Mouse (Mus musculus): Measurements from ENCODE around the gene Hist1h2bg. TPM values are rescaled to one million over a fixed set of nuclear protein-coding genes. Genes with fewer than 3 reads are reported as not detected.
A peak's percentile ranks its signal among the peaks of the same experiment; 100 is the strongest.

The Hist1h2bg gene
- polyA plus RNA-seq, 1 experiment from 2014 or later = 1.3 TPM

GRCm38 (mm10) chr13:23592614-23593013, 21.4 kb downstream of the Hist1h2bg start:
- DNase-seq (ENCODE audit: low spot score) (no peak), ATAC-seq (no peak)
- TF ChIP-seq CTCF (IDR thresholded peaks at IDR 0.05) (no peak), EP300 (IDR thresholded peaks at IDR 0.05) (no peak)
- Histone ChIP-seq H3K27me3 (replicated peaks; ENCODE audit: insufficient read depth, low read length) (no peaks in the 10 kb centered on the region), H3K4me2 (replicated peaks; ENCODE audit: low read depth, low read length) (no peak overlapping the region), H3K27ac (ENCODE audit: low read length) (no peak overlapping the region; the same call in 1 of the 2 replicates), H3K9ac (replicated peaks; ENCODE audit: low read depth) (no peak overlapping the region), H3K36me3 (ENCODE audit: insufficient read depth, low read length) (no peaks in the 10 kb centered on the region), H3K9me3 (ENCODE audit: low read length) (no peaks in the 10 kb centered on the region), H3K4me1 (ENCODE audit: insufficient read depth, low read depth, low read length) (no peaks in the 10 kb centered on the region), H3K4me3 (ENCODE audit: low read depth, low read length) (no peak overlapping the region)
- WGBS = 64% methylated on average over 7 of the region's 7 CpGs

- WGBS = 50% methylated on average over 5 of the region's 5 CpGs
- no peak overlapping the region for H3K4me2 ChIP-seq (replicated peaks; ENCODE audit: low read depth, low read length)
- H3K36me3 ChIP-seq (ENCODE audit: insufficient read depth, low read length) = no peaks in the 10 kb centered on the region
- no peaks in the 10 kb centered on the region for H3K4me1 ChIP-seq (ENCODE audit: insufficient read depth, low read depth, low read length)
- peak; percentile 83 for ATAC-seq
- no peaks in the 10 kb centered on the region for H3K27me3 ChIP-seq (replicated peaks; ENCODE audit: insufficient read depth, low read length)
- peak overlapping the region; percentile 57 for H3K27ac ChIP-seq (ENCODE audit: low read length)
- peak; percentile 62; the same call in 1 of the 2 replicates for TF ChIP-seq EP300 (IDR thresholded peaks at IDR 0.05)
- no peak for TF ChIP-seq CTCF (IDR thresholded peaks at IDR 0.05)
- no peak overlapping the region for H3K9ac ChIP-seq (replicated peaks; ENCODE audit: low read depth)
- H3K4me3 ChIP-seq (ENCODE audit: low read depth, low read length) = no peak overlapping the region
- no peaks in the 10 kb centered on the region for H3K9me3 ChIP-seq (ENCODE audit: low read length)
- peak; percentile 50 for DNase-seq (ENCODE audit: low spot score)
These were observed 22.0 kb downstream of the Hist1h2bg start for GRCm38 (mm10) chr13:23593051-23593770.

DNA sequence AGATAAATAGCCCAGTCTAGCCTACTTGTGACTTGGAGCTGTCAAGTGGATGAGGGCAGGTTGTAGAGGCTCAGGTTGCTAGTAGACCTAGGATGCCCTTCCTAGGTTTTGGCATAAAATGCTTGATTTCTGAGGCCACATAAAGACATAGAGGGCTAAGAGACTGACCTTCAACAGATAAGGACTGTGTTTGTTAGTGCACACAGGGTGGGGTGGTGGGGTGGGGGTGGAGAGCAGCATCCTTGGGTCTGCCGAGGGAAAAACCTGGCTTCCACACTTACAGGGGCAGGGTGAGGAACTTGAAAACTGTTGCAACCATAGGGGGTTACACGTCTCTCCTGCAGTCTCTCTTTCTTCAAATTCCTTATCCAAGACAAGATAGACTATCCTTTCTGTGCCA, 24.0 kb downstream of the Hist1h2bg start:
- no peak overlapping the region for H3K4me3 ChIP-seq (ENCODE audit: low read depth, low read length)
- no peaks in the 10 kb centered on the region for H3K27me3 ChIP-seq (replicated peaks; ENCODE audit: insufficient read depth, low read length)
- H3K9me3 ChIP-seq (ENCODE audit: low read length) = no peaks in the 10 kb centered on the region
- H3K36me3 ChIP-seq (ENCODE audit: insufficient read depth, low read length) = no peaks in the 10 kb centered on the region
- no peak for TF ChIP-seq CTCF (IDR thresholded peaks at IDR 0.05)
- TF ChIP-seq EP300 (IDR thresholded peaks at IDR 0.05) = no peak
- H3K4me1 ChIP-seq (ENCODE audit: insufficient read depth, low read depth, low read length) = no peaks in the 10 kb centered on the region
- ATAC-seq (no peak), DNase-seq (ENCODE audit: low spot score) (no peak)
- H3K9ac ChIP-seq (replicated peaks; ENCODE audit: low read depth) = no peak overlapping the region
- no peak overlapping the region for H3K27ac ChIP-seq (ENCODE audit: low read length)
- 81% methylated on average over 2 of the region's 2 CpGs for WGBS
- H3K4me2 ChIP-seq (replicated peaks; ENCODE audit: low read depth, low read length) = no peak overlapping the region

GRCm38 (mm10) chr13:23595622-23596372, 24.6 kb downstream of the Hist1h2bg start:
- no peak for DNase-seq (ENCODE audit: low spot score)
- H3K9ac ChIP-seq (replicated peaks; ENCODE audit: low read depth) = no peak overlapping the region
- H3K27ac ChIP-seq (ENCODE audit: low read length) = no peak overlapping the region
- 79% methylated on average over 7 of the region's 7 CpGs for WGBS
- H3K27me3 ChIP-seq (replicated peaks; ENCODE audit: insufficient read depth, low read length) = no peaks in the 10 kb centered on the region
- ATAC-seq = no peak
- H3K4me3 ChIP-seq (ENCODE audit: low read depth, low read length) = no peak overlapping the region
- H3K4me2 ChIP-seq (replicated peaks; ENCODE audit: low read depth, low read length) = no peak overlapping the region
- H3K36me3 ChIP-seq (ENCODE audit: insufficient read depth, low read length) = no peaks in the 10 kb centered on the region
- no peak for TF ChIP-seq CTCF (IDR thresholded peaks at IDR 0.05)
- H3K4me1 ChIP-seq (ENCODE audit: insufficient read depth, low read depth, low read length) = no peaks in the 10 kb centered on the region
- no peaks in the 10 kb centered on the region for H3K9me3 ChIP-seq (ENCODE audit: low read length)

DNA sequence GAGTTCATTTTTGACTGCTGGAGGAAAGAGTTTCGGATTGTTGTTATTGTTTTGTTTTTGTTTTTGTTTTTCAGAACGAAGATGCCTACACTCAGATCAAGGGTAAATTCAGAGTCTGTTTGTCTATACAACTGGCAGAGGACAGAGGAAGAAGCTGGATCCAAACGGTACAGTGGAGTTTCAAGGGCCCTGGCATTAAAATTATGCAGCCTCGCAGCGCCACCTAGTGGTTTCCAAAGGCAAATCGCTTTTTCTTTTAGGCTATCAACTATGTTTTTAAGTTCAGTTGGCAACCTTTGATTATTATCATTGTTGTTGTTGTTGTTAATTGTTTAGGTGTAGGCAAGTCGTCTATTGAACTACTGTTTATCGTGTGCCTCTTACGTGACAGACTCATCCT, 26.8 kb downstream of the Hist1h2bg start:
- H3K4me3 ChIP-seq (ENCODE audit: low read depth, low read length) = no peak overlapping the region
- 4% methylated on average over 9 of the region's 9 CpGs for WGBS
- peak; percentile 90 for DNase-seq (ENCODE audit: low spot score)
- no peak overlapping the region for H3K9ac ChIP-seq (replicated peaks; ENCODE audit: low read depth)
- no peaks in the 10 kb centered on the region for H3K4me1 ChIP-seq (ENCODE audit: insufficient read depth, low read depth, low read length)
- no peaks in the 10 kb centered on the region for H3K36me3 ChIP-seq (ENCODE audit: insufficient read depth, low read length)
- no peaks in the 10 kb centered on the region for H3K9me3 ChIP-seq (ENCODE audit: low read length)
- no peak overlapping the region for H3K27ac ChIP-seq (ENCODE audit: low read length)
- peak; percentile 56; the same call in 1 of the 2 replicates for ATAC-seq
- TF ChIP-seq CTCF (IDR thresholded peaks at IDR 0.05) (peak; percentile 85), EP300 (IDR thresholded peaks at IDR 0.05) (peak; percentile 67; the same call in 1 of the 2 replicates)
- no peak overlapping the region for H3K4me2 ChIP-seq (replicated peaks; ENCODE audit: low read depth, low read length)
- no peaks in the 10 kb centered on the region for H3K27me3 ChIP-seq (replicated peaks; ENCODE audit: insufficient read depth, low read length)

DNA sequence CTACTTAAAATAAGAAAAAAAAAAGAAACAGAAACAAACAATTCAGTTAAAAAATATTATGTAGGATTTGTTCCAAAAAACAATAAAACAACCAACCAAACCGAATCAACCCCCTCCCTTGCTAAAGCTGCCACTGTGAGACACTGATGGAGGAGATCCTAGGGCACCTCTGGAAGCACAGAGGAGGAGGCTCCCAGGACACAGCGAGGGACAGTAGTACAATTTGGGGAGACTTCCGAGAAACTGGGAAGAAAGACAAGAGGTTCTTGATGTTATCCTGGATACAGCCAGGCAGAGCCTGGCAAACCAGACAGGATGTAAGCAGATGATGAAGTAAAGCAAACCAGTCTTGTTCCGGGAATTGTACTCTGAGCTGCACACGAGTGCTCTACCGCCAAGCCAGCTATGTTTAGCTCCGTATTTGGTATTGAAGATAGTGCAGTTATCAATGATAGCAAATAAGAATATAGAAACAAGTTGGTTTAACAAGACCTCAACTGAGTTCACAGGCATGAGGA, 32.0 kb downstream of the Hist1h2bg start:
- TF ChIP-seq EP300 (IDR thresholded peaks at IDR 0.05) (peak; percentile 76), CTCF (IDR thresholded peaks at IDR 0.05) (no peak)
- ATAC-seq = peak; percentile 62; the same call in 1 of the 2 replicates
- WGBS = 55% methylated on average over 7 of the region's 7 CpGs
- H3K27me3 ChIP-seq (replicated peaks; ENCODE audit: insufficient read depth, low read length) = no peaks in the 10 kb centered on the region
- H3K27ac ChIP-seq (ENCODE audit: low read length) = no peak overlapping the region
- DNase-seq (ENCODE audit: low spot score) = peak; percentile 52
- no peaks in the 10 kb centered on the region for H3K9me3 ChIP-seq (ENCODE audit: low read length)
- H3K4me1 ChIP-seq (ENCODE audit: insufficient read depth, low read depth, low read length) = no peaks in the 10 kb centered on the region
- H3K36me3 ChIP-seq (ENCODE audit: insufficient read depth, low read length) = no peaks in the 10 kb centered on the region
- H3K4me2 ChIP-seq (replicated peaks; ENCODE audit: low read depth, low read length) = no peak overlapping the region
- H3K9ac ChIP-seq (replicated peaks; ENCODE audit: low read depth) = no peak overlapping the region
- no peak overlapping the region for H3K4me3 ChIP-seq (ENCODE audit: low read depth, low read length)

All from lung, postnatal 0 days (tissue).